Mouse (Mus musculus) megakaryocyte, embryonic 14.5 days (primary cell): ENCODE measurements at regions not wholly inside any gene's neighbourhood (a gene's known extent, or its start where the extent isn't known, plus 50 kb on each side); places are given as distances from the start of the nearest gene placed in this dataset.

Source experiments
- H3K27me3 ChIP-seq: replicated peaks from 2 replicates; pipeline ENCODE3; 2012; ENCODE audit warnings: inconsistent platforms
- H3K36me3 ChIP-seq: replicated peaks from 2 replicates; pipeline ENCODE3; 2012; ENCODE audit warnings: low read length, inconsistent platforms, mixed read lengths
- H3K4me1 ChIP-seq: 2 replicates; pipeline ENCODE4 v1.6.1; 2012; ENCODE audit warnings: inconsistent platforms
- H3K4me3 ChIP-seq: replicated peaks from 2 replicates; pipeline ENCODE3; 2012; ENCODE audit warnings: moderate library complexity, mild to moderate bottlenecking, inconsistent platforms
- H3K9me3 ChIP-seq: 2 replicates; pipeline ENCODE4 v1.6.1; 2012; ENCODE audit warnings: inconsistent platforms
- FLI1 ChIP-seq: IDR thresholded peaks from 2 replicates; pipeline ENCODE4 v1.6.1; 2012; ENCODE audit warnings: low read length, inconsistent platforms, mixed read lengths
- GATA1 ChIP-seq: IDR thresholded peaks from 3 replicates; pipeline ENCODE4 v1.6.1; 2012; ENCODE audit warnings: mixed read lengths, low read length, inconsistent platforms, borderline replicate concordance

DNA sequence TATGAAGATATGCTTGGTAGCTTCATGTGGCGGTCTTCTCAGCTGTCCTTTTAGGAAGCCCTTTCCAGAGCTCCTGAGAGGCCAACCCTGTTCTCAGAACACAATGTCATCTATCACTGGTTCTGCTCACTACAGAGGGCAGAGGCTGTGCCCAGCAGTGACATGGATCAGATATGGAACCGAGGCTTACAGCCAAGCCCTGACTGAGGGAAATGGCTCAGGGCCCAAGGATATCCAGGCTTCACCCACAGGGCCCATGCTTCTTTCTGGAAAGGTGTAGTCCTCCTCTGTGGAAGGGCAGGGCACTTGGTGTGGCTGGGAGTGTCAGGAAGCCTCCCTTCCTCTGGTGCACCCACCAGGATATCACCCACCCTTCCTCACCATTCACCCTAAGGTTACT, 109.4 kb downstream of the Bms1 start:
- H3K27me3 ChIP-seq: peaks cover 37% of the 10 kb centered on the region
- TF ChIP-seq FLI1: no peak
- no peak for TF ChIP-seq GATA1
- no peaks in the 10 kb centered on the region for H3K36me3 ChIP-seq
- H3K4me3 ChIP-seq: no peak overlapping the region
- peaks cover 8% of the 10 kb centered on the region; the same call in 1 of the 2 replicates for H3K4me1 ChIP-seq
- H3K9me3 ChIP-seq: no peaks in the 10 kb centered on the region

GRCm38 (mm10) chr6:118308586-118308985, 110.7 kb downstream of the Bms1 start:
- Histone ChIP-seq H3K27me3 (peaks cover 32% of the 10 kb centered on the region), H3K36me3 (no peaks in the 10 kb centered on the region), H3K9me3 (no peaks in the 10 kb centered on the region; the same call in 1 of the 2 replicates), H3K4me3 (no peak overlapping the region), H3K4me1 (peaks cover 4% of the 10 kb centered on the region; the same call in 1 of the 2 replicates)
- TF ChIP-seq FLI1 (no peak), GATA1 (no peak)

GRCm38 (mm10) chr6:118307481-118307880, 110.0 kb upstream of the Ret start:
- peaks cover 32% of the 10 kb centered on the region for H3K27me3 ChIP-seq
- peaks cover 9% of the 10 kb centered on the region for H3K4me1 ChIP-seq
- H3K36me3 ChIP-seq: no peaks in the 10 kb centered on the region
- no peaks in the 10 kb centered on the region; the same call in 1 of the 2 replicates for H3K9me3 ChIP-seq
- TF ChIP-seq FLI1 (no peak), GATA1 (no peak)
- no peak overlapping the region for H3K4me3 ChIP-seq

DNA sequence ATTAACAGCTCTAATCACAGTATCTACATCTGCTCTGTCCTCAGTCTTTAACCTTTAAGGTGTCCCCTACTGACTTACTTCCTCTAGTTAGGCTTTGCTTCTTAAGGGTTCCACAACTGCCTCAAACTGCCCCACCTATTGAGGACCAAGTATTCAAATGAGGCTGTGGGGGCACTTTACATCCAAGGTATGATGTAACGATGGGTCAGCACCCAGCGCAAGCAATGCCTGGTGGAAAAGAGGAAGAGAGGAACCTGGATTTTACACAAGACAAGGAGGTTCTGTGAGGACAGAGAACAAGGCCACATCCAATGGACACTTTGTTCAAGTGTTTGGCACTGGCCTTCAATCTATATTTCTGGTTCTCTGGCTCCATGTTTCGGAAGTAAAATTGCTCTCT, 107.7 kb upstream of the Ret start:
- no peaks in the 10 kb centered on the region for H3K36me3 ChIP-seq
- no peak overlapping the region for H3K4me3 ChIP-seq
- peaks cover 10% of the 10 kb centered on the region for H3K4me1 ChIP-seq
- H3K9me3 ChIP-seq: no peaks in the 10 kb centered on the region; the same call in 1 of the 2 replicates
- TF ChIP-seq FLI1 (no peak), GATA1 (no peak)
- peaks cover 38% of the 10 kb centered on the region for H3K27me3 ChIP-seq

DNA sequence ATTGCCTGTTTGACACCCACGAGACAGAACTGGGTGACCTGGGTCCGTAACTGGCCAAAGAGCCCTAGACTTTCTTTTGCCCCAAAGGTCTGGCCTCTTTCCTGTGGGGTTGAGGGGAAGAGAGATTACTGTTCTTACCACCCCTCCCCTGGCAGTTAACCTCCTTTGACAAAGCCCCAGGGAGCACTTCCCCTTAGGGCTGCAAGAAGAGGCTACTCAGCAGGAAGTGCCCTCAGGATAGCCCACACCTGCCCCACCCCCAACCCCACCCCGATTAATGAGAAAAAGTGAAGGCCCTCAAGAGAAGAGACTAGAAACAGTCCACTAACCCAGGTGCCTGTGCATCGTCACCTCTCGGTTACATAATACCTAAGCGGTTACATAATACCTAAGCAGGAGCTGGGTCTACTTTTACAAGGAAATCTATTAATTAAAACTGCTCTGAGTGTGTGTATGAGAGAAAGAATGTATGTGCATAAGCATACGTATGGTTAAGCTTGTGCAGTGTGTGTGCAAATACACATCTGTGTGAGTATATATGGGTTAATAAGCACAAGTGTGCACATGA, 105.3 kb upstream of the Ret start:
- H3K36me3 ChIP-seq: no peaks in the 10 kb centered on the region
- H3K27me3 ChIP-seq: peaks cover 48% of the 10 kb centered on the region
- H3K4me3 ChIP-seq: no peak overlapping the region
- H3K9me3 ChIP-seq: no peaks in the 10 kb centered on the region; the same call in 1 of the 2 replicates
- TF ChIP-seq GATA1 (no peak), FLI1 (no peak)
- peaks cover 6% of the 10 kb centered on the region for H3K4me1 ChIP-seq

DNA sequence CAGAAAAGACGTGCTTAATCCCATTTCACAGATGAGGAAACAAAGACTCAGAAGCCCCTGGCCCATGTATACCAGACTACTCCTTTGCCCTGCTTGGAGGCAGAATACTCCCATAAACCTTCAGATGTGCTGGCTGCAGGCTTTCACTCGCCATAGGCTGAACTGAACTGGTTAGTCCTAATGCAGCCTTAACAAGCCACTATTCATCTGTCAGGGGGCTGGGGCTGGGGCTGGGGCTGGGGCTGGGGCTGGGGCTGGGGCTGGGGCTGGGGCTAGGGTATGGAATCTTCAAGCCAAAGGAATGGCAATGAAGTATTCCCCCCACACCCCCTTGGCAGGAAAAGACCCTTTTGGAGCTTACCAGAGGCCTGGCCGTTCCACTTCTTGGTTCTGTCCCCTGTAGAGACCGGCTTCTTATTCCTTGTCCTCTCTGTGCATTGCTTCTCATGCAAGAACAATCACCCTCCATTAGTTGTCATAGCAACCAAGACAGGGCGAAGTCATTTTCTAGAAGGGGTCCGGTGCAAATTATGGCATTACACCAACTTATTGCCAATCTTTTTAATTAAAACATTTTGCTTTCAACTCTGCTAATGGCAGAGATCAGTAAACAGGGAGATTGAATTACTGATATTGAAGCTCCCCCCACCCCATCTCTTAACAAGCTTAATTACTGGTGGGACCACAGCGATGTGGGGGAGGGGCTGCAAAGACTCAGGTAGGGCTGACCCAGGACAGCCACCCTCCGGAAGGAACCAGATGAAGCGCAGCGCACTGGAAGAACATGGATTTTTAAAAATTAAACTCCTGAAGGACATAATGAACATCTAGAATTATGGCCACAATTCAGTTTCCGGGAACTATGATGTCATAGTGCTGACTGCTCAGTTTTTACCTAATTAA, 104.6 kb upstream of the Ret start:
- H3K9me3 ChIP-seq: no peaks in the 10 kb centered on the region; the same call in 1 of the 2 replicates
- no peak overlapping the region for H3K4me3 ChIP-seq
- no peaks in the 10 kb centered on the region for H3K36me3 ChIP-seq
- peaks cover 48% of the 10 kb centered on the region for H3K27me3 ChIP-seq
- TF ChIP-seq FLI1: no peak
- no peak for TF ChIP-seq GATA1
- peaks cover 6% of the 10 kb centered on the region for H3K4me1 ChIP-seq

DNA sequence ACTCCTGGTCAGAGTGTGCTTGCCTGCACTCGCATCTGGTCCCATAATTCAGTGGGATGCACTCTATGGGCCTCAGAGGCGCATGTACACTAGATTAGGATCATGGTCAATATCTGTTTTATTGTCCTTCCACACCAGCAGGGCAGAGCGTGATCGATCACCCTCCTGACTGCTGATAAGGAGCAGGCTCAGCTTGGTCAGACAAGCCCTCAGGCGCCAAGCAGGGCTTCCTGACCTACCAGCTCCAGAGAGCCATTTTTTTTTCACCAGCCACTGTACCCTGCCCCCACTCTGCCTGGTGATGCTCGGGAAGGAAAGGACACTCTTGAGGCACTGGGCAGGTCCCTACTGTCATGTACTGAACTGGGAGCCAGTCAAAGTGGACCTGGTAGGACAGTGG, 103.3 kb upstream of the Ret start:
- TF ChIP-seq FLI1 (no peak), GATA1 (no peak)

DNA sequence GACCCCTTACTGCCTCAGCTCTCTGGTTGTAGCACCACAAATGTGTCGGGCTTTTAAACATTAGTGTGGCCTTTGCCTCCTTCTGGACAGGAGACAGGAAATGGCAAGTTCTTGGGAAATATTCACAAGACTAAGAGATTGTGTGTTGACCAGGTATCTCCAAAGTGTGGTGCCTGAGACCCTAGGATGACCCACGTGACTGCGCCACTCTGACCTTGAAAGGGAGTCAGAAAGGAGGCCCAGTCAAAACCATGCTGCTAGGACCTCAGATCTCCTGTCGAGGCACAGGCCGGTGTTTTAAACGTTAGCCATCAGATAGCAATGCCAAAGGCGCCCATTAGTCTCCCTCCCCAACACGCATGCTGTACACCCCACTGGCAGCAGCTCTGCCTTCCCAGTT, 100.1 kb upstream of the Ret start:
- no peaks in the 10 kb centered on the region for H3K9me3 ChIP-seq
- TF ChIP-seq FLI1: no peak
- TF ChIP-seq GATA1: no peak
- H3K27me3 ChIP-seq: peaks cover 69% of the 10 kb centered on the region

More for the DNA sequence above, 103.3 kb upstream of the Ret start:
- Histone ChIP-seq H3K4me3 (no peak overlapping the region), H3K27me3 (peaks cover 47% of the 10 kb centered on the region), H3K9me3 (no peaks in the 10 kb centered on the region; the same call in 1 of the 2 replicates), H3K4me1 (peaks cover 6% of the 10 kb centered on the region), H3K36me3 (no peaks in the 10 kb centered on the region)

GRCm38 (mm10) chr6:118293986-118294385, 96.5 kb upstream of the Ret start:
- H3K4me1 ChIP-seq: no peaks in the 10 kb centered on the region
- no peaks in the 10 kb centered on the region for H3K36me3 ChIP-seq
- no peaks in the 10 kb centered on the region for H3K9me3 ChIP-seq
- TF ChIP-seq FLI1: no peak
- TF ChIP-seq GATA1: no peak
- H3K27me3 ChIP-seq: peaks cover 67% of the 10 kb centered on the region
- no peak overlapping the region for H3K4me3 ChIP-seq

More for the DNA sequence above, 100.1 kb upstream of the Ret start:
- H3K4me3 ChIP-seq: no peak overlapping the region
- H3K36me3 ChIP-seq: no peaks in the 10 kb centered on the region
- H3K4me1 ChIP-seq: peaks cover 2% of the 10 kb centered on the region

- TF ChIP-seq GATA1 (no peak), FLI1 (no peak)
- H3K36me3 ChIP-seq: no peaks in the 10 kb centered on the region
- no peak overlapping the region for H3K4me3 ChIP-seq
- peaks cover 60% of the 10 kb centered on the region for H3K27me3 ChIP-seq
- no peaks in the 10 kb centered on the region for H3K4me1 ChIP-seq
- no peaks in the 10 kb centered on the region for H3K9me3 ChIP-seq
Observed at GRCm38 (mm10) chr6:118292928-118293327, 95.4 kb upstream of the Ret start.
